Mouse (Mus musculus) spleen, postnatal 10 days (tissue): ENCODE data around the gene Tns3.
A peak's percentile ranks its signal among the peaks of the same experiment; 100 is the strongest.

ENCODE experiments used
- DNase-seq, 2 experiments: peaks; one replicate each; pipeline ENCODE4 v3.0.0; 2021 to 2022; ENCODE audit warnings: low spot score in 2 of 2

Gene Tns3

GRCm38 (mm10) chr11:8664393-8664743, at the start of gene Tns3:
Tns3 (minus strand) TSS chr11:8664535.
- peak in 1 of 2 experiments; percentile 56 for DNase-seq

GRCm38 (mm10) chr11:8706246-8707041, 42.1 kb upstream of the Tns3 start:
- DNase-seq: no peak

DNA sequence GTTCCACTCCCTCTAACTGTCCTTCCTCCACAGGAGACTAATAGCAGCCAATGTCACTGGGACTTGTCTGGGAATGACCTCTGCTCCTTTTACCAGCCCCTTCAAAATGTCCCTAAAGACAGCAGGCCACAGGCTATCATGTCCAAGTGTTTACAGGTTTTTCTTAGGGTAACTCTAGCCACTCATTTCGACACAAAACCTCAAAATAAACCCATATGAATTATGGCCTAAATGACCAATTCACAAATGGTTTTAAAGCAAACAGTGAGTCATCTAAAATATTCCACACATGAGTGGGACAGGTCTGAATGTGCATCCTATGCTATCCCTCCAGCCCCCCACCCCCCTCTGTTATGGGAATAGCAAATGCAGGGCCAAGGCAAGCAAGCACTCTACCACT, 40.8 kb upstream of the Tns3 start:
- DNase-seq: no peak

GRCm38 (mm10) chr11:8703876-8704275, 39.5 kb upstream of the Tns3 start:
- no peak for DNase-seq

DNA sequence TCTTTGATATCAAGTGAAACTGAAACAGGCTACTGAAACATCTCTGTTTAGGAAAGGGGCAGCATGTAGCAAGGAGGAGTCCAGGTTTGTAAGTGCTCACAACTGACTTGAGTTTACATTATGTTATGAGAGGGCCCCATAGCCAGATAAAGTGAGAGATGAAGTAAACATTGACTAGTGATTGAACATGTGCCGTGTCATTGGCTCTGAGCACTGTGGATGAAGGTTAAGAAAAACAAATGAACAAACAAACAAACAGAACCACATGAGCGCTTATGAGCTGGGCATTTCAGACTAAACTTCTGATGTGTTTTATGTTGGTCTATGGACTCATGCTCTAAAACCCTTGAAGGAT, 38.2 kb upstream of the Tns3 start:
- no peak for DNase-seq

GRCm38 (mm10) chr11:8701845-8702531, 37.7 kb upstream of the Tns3 start:
- DNase-seq: no peak

DNA sequence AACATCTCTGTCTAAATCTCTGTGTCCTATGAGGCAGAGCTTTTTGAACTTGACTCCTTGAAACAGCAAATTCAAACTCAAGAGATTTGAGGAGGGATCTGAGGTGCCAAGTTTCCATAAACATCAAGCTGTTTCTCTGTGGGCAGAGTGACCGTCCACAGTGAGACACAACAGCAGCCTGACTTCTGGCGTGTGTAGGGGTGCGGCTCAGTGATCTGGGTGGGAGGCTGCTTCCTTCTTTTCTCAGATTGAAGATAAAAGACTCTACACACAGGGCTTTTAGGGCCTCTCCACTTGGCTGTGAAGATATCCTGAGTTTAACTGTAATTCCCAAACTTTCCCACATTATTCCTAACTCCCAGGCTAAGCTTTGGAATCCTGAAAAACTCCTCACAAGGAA, 37.1 kb upstream of the Tns3 start:
- no peak for DNase-seq

GRCm38 (mm10) chr11:8700641-8701221, 36.4 kb upstream of the Tns3 start:
- DNase-seq: no peak

GRCm38 (mm10) chr11:8699777-8700176, 35.4 kb upstream of the Tns3 start:
- DNase-seq: no peak

- DNase-seq: no peak
Observed at GRCm38 (mm10) chr11:8697670-8698069, 33.3 kb upstream of the Tns3 start.

DNA sequence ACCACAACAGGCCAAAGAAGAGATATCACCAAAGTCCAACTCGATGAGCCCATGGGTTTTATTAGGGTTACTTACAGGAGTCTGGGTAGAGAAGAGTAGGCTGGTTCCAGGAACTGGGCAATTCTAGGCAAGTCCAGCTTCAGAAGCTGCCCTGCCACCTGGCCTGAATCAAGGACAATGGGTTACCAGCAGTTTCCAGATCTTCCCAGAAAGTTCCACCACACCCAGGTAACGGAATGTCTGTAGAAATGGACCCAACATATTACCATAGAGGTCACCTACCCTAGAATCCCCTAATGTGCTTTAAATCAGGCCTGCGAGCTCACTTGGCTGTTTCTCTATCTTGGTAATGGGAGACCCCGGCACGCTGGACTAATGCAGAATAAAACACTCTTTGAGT, 29.8 kb upstream of the Tns3 start:
- DNase-seq: no peak

GRCm38 (mm10) chr11:8692536-8693471, 28.5 kb upstream of the Tns3 start:
- DNase-seq: no peak

DNA sequence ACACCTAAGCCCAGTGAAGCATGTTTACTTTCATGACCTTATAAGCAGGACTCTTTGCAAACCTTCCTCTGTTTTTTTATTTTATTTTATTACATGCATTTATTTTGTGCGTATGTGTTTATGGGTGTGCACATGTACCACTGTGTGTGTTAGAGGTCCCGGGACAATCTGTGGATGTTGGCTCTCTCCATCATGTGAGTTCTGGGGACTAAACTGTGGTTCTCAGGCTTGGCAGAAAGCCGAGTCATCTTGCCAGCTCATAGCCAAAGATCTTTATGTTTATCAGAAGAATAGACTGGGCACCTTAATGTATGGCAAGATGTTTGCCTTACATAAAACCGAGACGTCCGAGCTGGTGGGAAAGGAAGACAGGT, 27.8 kb upstream of the Tns3 start:
- no peak for DNase-seq

- DNase-seq: no peak
Observed at GRCm38 (mm10) chr11:8691605-8692004, 27.3 kb upstream of the Tns3 start.

GRCm38 (mm10) chr11:8690633-8691032, 26.3 kb upstream of the Tns3 start:
- no peak for DNase-seq

DNA sequence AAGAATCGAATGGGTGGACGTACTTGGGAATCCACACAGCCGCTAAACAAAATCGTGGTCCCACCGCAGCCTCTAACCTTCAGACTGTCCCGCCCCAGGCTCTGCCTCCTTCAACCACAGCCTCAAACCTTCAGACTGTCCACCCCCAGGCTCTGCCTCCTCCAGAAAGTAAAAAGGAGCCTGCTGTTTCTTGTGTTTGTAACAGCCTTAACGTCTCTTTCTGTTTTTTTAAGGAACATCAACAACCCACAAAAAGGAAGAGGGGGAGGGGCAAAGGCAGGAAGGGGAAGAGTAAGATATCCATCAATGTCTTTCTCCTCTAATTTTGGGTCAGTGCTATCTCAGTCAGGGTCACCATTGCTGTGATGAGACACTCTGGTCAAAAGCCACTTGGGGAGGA, 25.2 kb upstream of the Tns3 start:
- peak; percentile 22 to 81 for DNase-seq

- peak in 1 of 2 experiments; percentile 33 for DNase-seq
Observed at GRCm38 (mm10) chr11:8688907-8689306, 24.6 kb upstream of the Tns3 start.

- no peak for DNase-seq
Observed at GRCm38 (mm10) chr11:8686501-8686900, 22.2 kb upstream of the Tns3 start.

- DNase-seq: no peak
Observed at GRCm38 (mm10) chr11:8686061-8686460, 21.7 kb upstream of the Tns3 start.

DNA sequence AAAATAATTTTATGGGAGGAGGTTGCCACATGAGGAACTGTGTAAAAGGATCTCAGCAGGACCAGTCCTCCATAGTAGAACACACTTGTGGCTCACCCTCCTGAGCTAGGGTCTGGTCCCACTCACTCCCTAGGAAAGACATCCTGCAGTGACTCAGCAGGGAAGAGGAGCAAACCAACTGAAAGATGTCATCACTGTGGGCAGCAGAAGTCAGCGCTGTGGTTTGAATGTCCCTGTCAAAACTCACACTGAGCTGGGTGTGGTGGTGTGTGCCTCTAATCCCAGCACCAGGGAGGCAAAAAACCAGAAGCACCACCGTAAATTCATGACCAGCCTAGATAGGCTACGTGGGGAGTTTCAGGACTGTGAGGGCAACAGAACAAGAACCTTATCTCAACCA, 20.9 kb upstream of the Tns3 start:
- DNase-seq: no peak

DNA sequence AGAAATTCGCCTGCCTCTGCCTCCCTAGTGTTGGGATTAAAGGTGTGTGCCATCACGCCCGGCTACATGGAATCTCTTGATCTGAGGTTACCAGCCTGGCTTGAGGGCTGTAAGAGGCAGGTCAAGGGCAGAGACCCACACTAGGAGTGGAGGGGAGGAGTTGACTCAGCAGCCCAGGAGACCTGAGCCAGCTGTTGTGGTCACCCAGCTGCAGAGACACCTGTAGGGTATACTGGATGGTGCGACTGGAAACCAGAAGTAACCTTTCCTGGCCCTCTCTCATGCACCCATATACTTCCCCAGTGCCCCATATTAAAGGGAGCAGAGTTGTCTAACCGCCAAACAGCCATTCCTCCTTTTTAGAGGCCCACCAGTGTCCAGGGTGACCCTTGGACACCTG, 19.9 kb upstream of the Tns3 start:
- no peak for DNase-seq

DNA sequence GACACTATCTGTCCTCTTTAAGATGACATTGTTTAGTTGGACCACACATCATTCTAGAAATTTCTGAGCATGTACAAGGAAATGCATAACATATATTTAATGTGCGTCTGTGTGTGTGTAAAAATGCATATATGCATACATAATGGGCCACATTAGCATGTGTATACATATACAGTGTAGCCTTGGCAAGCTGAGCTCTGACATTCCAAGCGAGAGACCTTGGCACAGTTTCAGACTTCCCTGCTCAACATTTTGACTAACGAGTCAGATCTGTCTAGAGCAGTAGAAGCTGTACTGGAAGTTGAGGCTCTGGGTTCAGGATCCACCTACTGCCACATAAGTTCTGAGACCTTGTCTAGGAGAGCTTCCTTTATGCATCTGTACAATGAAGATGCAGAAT, 17.0 kb upstream of the Tns3 start:
- no peak for DNase-seq
